Mouse (Mus musculus): ENCODE data around the gene Rasgef1a.

DNA sequence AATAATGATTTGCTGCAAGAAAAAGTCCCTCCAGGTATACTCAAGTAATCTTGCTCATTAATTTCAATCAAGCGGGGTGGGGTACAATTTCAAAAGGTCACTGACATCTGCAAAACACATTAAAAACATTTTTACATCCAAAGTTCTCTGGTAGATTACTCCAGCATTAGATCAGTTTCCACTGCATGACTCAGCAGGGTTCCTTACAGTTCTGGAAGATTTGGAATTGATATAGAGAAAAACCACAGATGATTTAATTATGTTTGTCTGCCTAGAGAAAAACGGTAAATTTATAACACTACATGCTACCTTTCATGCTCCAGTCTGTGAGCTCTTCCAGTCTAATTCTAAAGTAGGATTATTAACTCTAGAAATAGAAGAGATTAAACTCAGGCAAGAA is 118.8 kb downstream of the Rasgef1a start:
- TF ChIP-seq CTCF (IDR thresholded peaks at IDR 0.05; ENCODE audit: extremely low read depth, insufficient read depth, insufficient read length, insufficient replicate concordance) (no peak), POLR2A (IDR thresholded peaks at IDR 0.05; ENCODE audit: low read depth, low read length) (no peak)

Measured in spleen, adult 2 months (tissue).